Mouse (Mus musculus) heart, adult 2 months (tissue): ENCODE data around the gene Tfeb. TPM values are rescaled to one million over a fixed set of nuclear protein-coding genes. Genes with fewer than 3 reads are reported as not detected.

ENCODE experiments used
- DNase-seq, 2 experiments: peaks; one replicate each; pipeline ENCODE4 v3.0.0; 2021
- H3K27ac ChIP-seq: fragments of 200-600 bp; 2 replicates; pipeline ENCODE4 v1.8.1; 2022
- H3K27me3 ChIP-seq: fragments of 200-500 bp; 2 replicates; pipeline ENCODE4 v1.6.1; 2012; ENCODE audit warnings: mild to moderate bottlenecking, low read length, inconsistent platforms, mixed read lengths; ENCODE audit not compliant: control insufficient read depth, insufficient read depth
- H3K36me3 ChIP-seq: fragments of 200-500 bp; 2 replicates; pipeline ENCODE4 v1.6.1; 2012; ENCODE audit warnings: low read length, inconsistent platforms; ENCODE audit not compliant: control insufficient read depth, insufficient read depth
- H3K4me1 ChIP-seq: fragments of 200-500 bp; 2 replicates; pipeline ENCODE4 v1.6.1; 2011; ENCODE audit warnings: low read length; ENCODE audit not compliant: control insufficient read depth, insufficient read depth
- H3K4me3 ChIP-seq: fragments of 200-600 bp; 2 replicates; pipeline ENCODE4 v1.8.1; 2022
- H3K79me2 ChIP-seq: fragments of 200-500 bp; replicated peaks from 2 replicates; pipeline ENCODE4 v1.6.1; 2012; ENCODE audit warnings: mild to moderate bottlenecking, inconsistent platforms, low read length, moderate library complexity, mixed read lengths; ENCODE audit not compliant: control insufficient read depth, insufficient read depth
- H3K9ac ChIP-seq: fragments of 200-500 bp; 2 replicates; pipeline ENCODE4 v1.6.1; 2012; ENCODE audit warnings: low read depth, mild to moderate bottlenecking, control low read depth, inconsistent platforms, low read length, mixed read lengths
- CTCF ChIP-seq: fragments of 200-600 bp; IDR thresholded peaks from 2 replicates; pipeline ENCODE4 v1.8.1; 2022; ENCODE audit warnings: antibody characterized with exemption, mild to moderate bottlenecking, moderate library complexity
- EP300 ChIP-seq: fragments of 200-500 bp; IDR thresholded peaks from 2 replicates; pipeline ENCODE4 v1.6.1; 2011; ENCODE audit warnings: low read depth, low read length, control low read depth; ENCODE audit not compliant: insufficient read depth
- POLR2A ChIP-seq: fragments of 200-500 bp; IDR thresholded peaks from 2 replicates; pipeline ENCODE4 v1.6.1; 2011; ENCODE audit warnings: mild to moderate bottlenecking, low read depth, low read length, control low read depth; ENCODE audit not compliant: insufficient read depth
- WGBS: fragments of 180-500 bp; shearing (Covaris S2); methylation state at CpG from one replicate; pipeline ENCODE4 v1.1.7; 2018; 5-methylcytosine and 5-hydroxymethylcytosine counted together
- intact Hi-C: fragments of 180-260 bp; cut with DNase I; formaldehyde crosslinking; loops from one replicate; pipeline ENCODE4 v1.15.1; 2025
- polyA plus RNA-seq: library from polyadenylated mRNA; depleted of rRNA; stranded (reverse); fragments of >200 nt; gene quantifications from 2 replicates; pipeline ENCODE4 v1.2.3, GENCODE M21; 2012
- total RNA-seq, 2 experiments: library from RNA; stranded (reverse); gene quantifications; 2 replicates each; pipeline ENCODE4 v1.2.3; 2021

Gene Tfeb
- total and polyA plus RNA-seq, 3 experiments: 33.5 to 42.7 (median 36.8) TPM

- Histone ChIP-seq H3K4me1 (no peaks in the 10 kb centered on the region), H3K4me3 (no peak overlapping the region), H3K27me3 (no peaks in the 10 kb centered on the region), H3K36me3 (no peaks in the 10 kb centered on the region), H3K27ac (no peak overlapping the region), H3K9ac (no peak overlapping the region), H3K79me2 (no peaks in the 10 kb centered on the region)
- TF ChIP-seq POLR2A (no peak), EP300 (no peak), CTCF (no peak)
- DNase-seq: no peak
- WGBS: 47% methylated on average over 3 of the region's 3 CpGs
- intact Hi-C loops: no loop called here
These were observed 21.8 kb upstream of the Tfeb start for GRCm38 (mm10) chr17:47715037-47715436.

GRCm38 (mm10) chr17:47721183-47721582 lies 15.6 kb upstream of the Tfeb start:
- H3K27me3 ChIP-seq: no peaks in the 10 kb centered on the region
- no peak for DNase-seq
- 11% methylated on average over 4 of the region's 4 CpGs for WGBS
- H3K4me3 ChIP-seq: no peak overlapping the region
- H3K9ac ChIP-seq: no peak overlapping the region
- H3K27ac ChIP-seq: no peak overlapping the region
- TF ChIP-seq EP300 (no peak), CTCF (no peak), POLR2A (no peak)
- no peaks in the 10 kb centered on the region for H3K4me1 ChIP-seq
- H3K79me2 ChIP-seq: no peaks in the 10 kb centered on the region
- H3K36me3 ChIP-seq: no peaks in the 10 kb centered on the region
- intact Hi-C loops: no loop called here

GRCm38 (mm10) chr17:47726566-47726965 lies 10.3 kb upstream of the Tfeb start, which contains the start of gene Pgc:
Gene Pgc (plus strand): TSS chr17:47726842.
- DNase-seq: no peak
- WGBS: 78% methylated on average over 11 of the region's 11 CpGs
- Histone ChIP-seq H3K27me3 (no peaks in the 10 kb centered on the region), H3K9ac (no peak within 1 kb of the TSS), H3K27ac (no peak within 1 kb of the TSS), H3K4me3 (no peak within 1 kb of the TSS), H3K36me3 (no peaks in the 10 kb centered on the region), H3K79me2 (no peaks in the 10 kb centered on the region), H3K4me1 (no peaks in the 10 kb centered on the region)
- intact Hi-C loops: no loop called here
- TF ChIP-seq CTCF (no peak), EP300 (no peak), POLR2A (no peak)

- H3K27me3 ChIP-seq: no peaks in the 10 kb centered on the region
- H3K4me1 ChIP-seq: no peaks in the 10 kb centered on the region
- no peak overlapping the region for H3K9ac ChIP-seq
- no peaks in the 10 kb centered on the region for H3K36me3 ChIP-seq
- 53% methylated on average over 24 of the region's 24 CpGs for WGBS
- no peak overlapping the region for H3K27ac ChIP-seq
- no peak for DNase-seq
- intact Hi-C loops: no loop called here
- no peak overlapping the region for H3K4me3 ChIP-seq
- H3K79me2 ChIP-seq: no peaks in the 10 kb centered on the region
- 0 out of 2 replicates have a peak, but pooled peaks have one; percentile 7 for TF ChIP-seq CTCF
- no peak for TF ChIP-seq EP300
These were observed 5.9 kb upstream of the Tfeb start for GRCm38 (mm10) chr17:47730633-47731575.

- Histone ChIP-seq H3K4me1 (peaks cover 5% of the 10 kb centered on the region), H3K9ac (no peak overlapping the region), H3K4me3 (no peak overlapping the region), H3K27me3 (no peaks in the 10 kb centered on the region), H3K27ac (no peak overlapping the region), H3K79me2 (peaks cover 1% of the 10 kb centered on the region; the same call in 1 of the 2 replicates), H3K36me3 (no peaks in the 10 kb centered on the region)
- TF ChIP-seq POLR2A (no peak), CTCF (no peak)
- WGBS: 75% methylated on average over 14 of the region's 14 CpGs
- no peak for DNase-seq
- intact Hi-C loops: loop anchor here (2.0 kb wide), 1 partner anchor 41 kb away; the partner anchor contains the start of genes Gm21981 and Prickle4
These were observed 1.2 kb upstream of the Tfeb start for GRCm38 (mm10) chr17:47735553-47736100.
